Mouse (Mus musculus) telencephalon, adult 2 months (tissue): Measurements from ENCODE around the gene Fam89a.

ENCODE experiments used
- DNase-seq: peaks from one replicate; pipeline ENCODE4 v3.0.0-alpha.2; 2011; ENCODE audit warnings: low read depth, low spot score

The Fam89a gene

GRCm38 (mm10) chr8:124754101-124754791 is 2.6 kb upstream of the Fam89a start:
- peak; percentile 17 for DNase-seq

GRCm38 (mm10) chr8:124752325-124752862 is 762 bp upstream of the Fam89a start:
- no peak for DNase-seq

GRCm38 (mm10) chr8:124751191-124751590 is 441 bp downstream of the Fam89a start:
- DNase-seq, result no peak

- DNase-seq, result no peak
Measured at GRCm38 (mm10) chr8:124746661-124747060, 5.0 kb downstream of the Fam89a start.

GRCm38 (mm10) chr8:124739268-124739667 is 12.4 kb downstream of the Fam89a start:
- peak; percentile 11 for DNase-seq

GRCm38 (mm10) chr8:124735371-124735911 is 16.2 kb downstream of the Fam89a start:
- DNase-seq, result no peak

GRCm38 (mm10) chr8:124732828-124733227 is 18.8 kb downstream of the Fam89a start:
- no peak for DNase-seq

GRCm38 (mm10) chr8:124724301-124724700 is 27.3 kb downstream of the Fam89a start:
- DNase-seq, result no peak

GRCm38 (mm10) chr8:124721862-124722515 is 29.6 kb downstream of the Fam89a start, which contains the start of the genes Ttc13 and Arv1:
Gene Ttc13 (minus strand): TSS chr8:124721983.
Gene Arv1 (plus strand): TSS chr8:124722139.
- peak; percentile 97 for DNase-seq

GRCm38 (mm10) chr8:124720938-124721861 is 30.4 kb downstream of the Fam89a start:
- no peak for DNase-seq

- no peak for DNase-seq
Measured at GRCm38 (mm10) chr8:124720133-124720532, 31.5 kb downstream of the Fam89a start.

GRCm38 (mm10) chr8:124715736-124716135 is 35.9 kb downstream of the Fam89a start:
- no peak for DNase-seq

- no peak for DNase-seq
Measured at GRCm38 (mm10) chr8:124713207-124713606, 38.4 kb downstream of the Fam89a start.

GRCm38 (mm10) chr8:124705823-124706222 is 45.8 kb downstream of the Fam89a start:
- no peak for DNase-seq

- no peak for DNase-seq
Measured at GRCm38 (mm10) chr8:124704376-124704775, 47.3 kb downstream of the Fam89a start.

- DNase-seq, result no peak
Measured at GRCm38 (mm10) chr8:124703526-124703925, 48.1 kb downstream of the Fam89a start.

- peak; percentile 64 for DNase-seq
Measured at GRCm38 (mm10) chr8:124702183-124702582, 49.4 kb downstream of the Fam89a start.

- DNase-seq, result no peak
Measured at GRCm38 (mm10) chr8:124701023-124701422, 50.6 kb downstream of the Fam89a start.

- DNase-seq, result no peak
Measured at GRCm38 (mm10) chr8:124700271-124700670, 51.4 kb downstream of the Fam89a start.

GRCm38 (mm10) chr8:124695424-124696100 is 56.1 kb downstream of the Fam89a start:
- no peak for DNase-seq

GRCm38 (mm10) chr8:124691706-124692105 is 59.9 kb downstream of the Fam89a start:
- no peak for DNase-seq
